Mouse (Mus musculus): ENCODE measurements at regions not wholly inside any gene's neighbourhood (a gene's known extent, or its start where the extent isn't known, plus 50 kb on each side); places are given as distances from the start of the nearest gene placed in this dataset.

- in situ Hi-C loops (cut with MboI, MseI), result no loop called here
Observed at GRCm38 (mm10) chr1:88807901-88808300, 105.9 kb upstream of the Arl4c start.

DNA sequence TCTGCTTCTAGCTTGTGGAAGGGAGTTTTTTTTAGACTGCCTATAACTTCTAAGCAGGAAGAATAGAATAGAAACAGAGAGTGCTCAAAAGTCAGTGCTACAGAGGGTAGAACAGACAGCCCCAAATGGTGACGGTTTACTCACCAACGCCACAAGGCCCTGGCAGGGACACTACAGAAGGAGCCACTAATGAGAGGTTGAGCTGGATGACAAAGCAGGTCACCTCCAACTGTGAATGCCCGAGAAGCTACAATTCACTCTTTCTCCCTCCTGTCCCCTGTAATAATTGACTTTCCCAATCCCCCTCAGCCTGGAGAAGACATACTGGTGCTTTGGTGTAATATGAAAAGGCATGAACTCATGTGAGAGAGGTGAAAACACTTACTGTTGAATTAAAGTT, 106.5 kb upstream of the Arl4c start:
- in situ Hi-C loops (cut with MboI, MseI), result no loop called here

GRCm38 (mm10) chr1:88809756-88810155, 107.7 kb upstream of the Arl4c start:
- in situ Hi-C loops (cut with MboI, MseI), result no loop called here

DNA sequence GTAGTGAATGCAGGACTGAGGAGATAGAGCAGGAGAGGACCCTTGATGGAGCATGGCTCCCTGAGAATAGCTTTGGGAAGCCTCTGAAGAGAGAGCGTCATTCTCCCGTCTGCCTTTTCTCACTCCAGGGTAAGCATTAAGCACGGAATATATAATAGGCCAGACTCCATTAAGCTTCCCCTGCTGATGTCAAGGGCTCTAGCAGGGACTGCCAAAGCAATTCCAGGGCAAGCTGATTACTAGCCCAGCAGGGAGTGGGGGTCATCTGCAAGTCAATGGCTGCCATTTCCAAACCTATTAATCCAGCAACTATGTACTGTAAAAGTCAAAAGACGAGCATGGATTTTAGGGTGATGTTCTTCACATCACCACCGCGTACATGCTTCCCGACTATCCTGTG, 111.2 kb upstream of the Arl4c start:
- in situ Hi-C loops (cut with MboI, MseI), result no loop called here

DNA sequence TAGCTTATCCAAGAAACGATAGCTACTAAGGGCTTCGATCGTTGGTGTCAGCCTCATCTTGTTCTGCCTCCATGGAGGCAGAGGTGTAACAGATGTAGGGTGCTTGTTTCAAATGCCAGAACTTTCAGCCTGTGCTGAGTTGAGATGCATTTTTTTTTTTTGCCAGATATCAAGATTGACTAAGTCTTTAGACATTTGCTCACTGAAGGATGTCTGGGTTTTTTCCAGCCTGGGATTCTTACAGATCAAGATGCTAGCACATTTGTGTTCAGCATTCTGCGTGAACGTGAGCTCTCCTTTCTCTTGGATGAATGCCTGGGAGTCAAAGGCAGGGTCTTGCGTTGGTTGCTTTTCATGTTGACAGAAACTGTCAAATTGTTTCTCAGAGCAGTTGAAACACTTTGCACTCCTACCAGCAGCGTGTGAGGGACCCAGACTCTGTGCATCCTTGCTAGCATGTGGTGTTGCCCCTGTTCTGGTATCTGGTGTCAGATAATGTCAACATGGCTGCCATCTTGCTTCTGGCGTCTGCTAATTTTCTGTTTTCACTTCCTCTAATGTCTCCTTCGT, 114.4 kb upstream of the Arl4c start:
- in situ Hi-C loops (cut with MboI, MseI), result no loop called here

- in situ Hi-C loops (cut with MboI, MseI), result no loop called here
Observed at GRCm38 (mm10) chr1:88825215-88825614, 123.2 kb upstream of the Arl4c start.

DNA sequence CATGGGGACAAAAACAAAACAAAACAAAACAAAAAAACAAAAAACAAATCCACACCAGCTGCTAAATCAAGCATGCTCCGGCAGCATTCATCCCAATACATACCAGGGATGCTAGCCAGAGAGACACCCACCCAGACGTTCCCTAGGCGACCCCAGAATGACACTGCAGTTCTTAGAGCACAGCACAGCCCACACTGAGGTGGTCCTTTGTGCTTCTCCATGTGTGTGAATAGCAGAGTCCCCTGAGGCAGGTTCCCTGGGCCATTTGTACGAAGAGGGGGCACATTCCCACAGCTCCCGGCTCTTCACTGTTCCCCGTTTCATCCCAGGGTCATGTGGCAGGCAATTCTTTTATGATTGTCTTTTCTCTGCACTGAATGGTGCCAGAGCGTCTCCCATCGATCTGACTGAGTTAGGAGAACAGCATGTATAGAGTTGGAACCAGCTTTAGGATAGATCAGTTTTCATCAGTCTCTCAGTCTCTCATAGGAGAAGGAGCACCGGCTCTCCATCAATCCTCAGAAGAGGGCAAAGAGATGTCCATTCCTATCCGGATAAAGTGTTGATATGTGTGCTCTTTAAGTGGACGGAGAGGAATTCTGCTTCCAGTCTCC, 136.7 kb upstream of the Arl4c start:
- in situ Hi-C loops (cut with MboI, MseI), result no loop called here

GRCm38 (mm10) chr1:88839407-88839976, 137.5 kb upstream of the Arl4c start:
- in situ Hi-C loops (cut with MboI, MseI), result no loop called here

DNA sequence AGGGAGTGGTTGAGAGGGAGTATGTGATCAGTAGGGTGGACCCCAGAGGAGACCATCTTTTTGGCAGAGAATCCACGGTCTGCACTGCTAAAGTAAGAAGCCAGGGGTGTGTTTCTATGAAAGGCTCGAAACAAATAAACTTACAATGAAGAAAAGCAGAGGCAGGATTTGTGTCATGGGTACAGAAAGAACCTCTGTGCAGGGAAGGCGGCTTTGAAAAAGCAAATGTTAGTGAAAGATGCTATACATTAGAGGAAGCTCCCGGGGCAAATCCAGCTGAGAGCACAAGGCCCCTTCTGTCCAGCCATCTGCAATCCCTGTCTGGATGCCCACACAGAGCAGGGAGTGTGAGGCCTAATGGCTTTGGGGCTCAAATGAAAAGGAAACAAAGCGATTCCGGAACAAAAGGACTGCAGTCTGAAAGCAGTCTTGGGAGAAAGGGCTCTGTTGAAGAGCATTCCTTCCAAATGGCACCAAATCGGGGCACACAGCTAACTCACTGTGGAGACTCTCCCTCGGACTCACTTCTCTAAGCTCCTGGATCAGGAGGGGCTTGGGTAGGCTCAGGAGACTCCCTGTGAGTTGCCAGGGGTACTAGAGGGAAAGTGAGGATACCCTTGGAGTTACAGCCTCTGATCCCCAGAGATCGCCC, 138.1 kb upstream of the Arl4c start:
- in situ Hi-C loops (cut with MboI, MseI), result no loop called here

DNA sequence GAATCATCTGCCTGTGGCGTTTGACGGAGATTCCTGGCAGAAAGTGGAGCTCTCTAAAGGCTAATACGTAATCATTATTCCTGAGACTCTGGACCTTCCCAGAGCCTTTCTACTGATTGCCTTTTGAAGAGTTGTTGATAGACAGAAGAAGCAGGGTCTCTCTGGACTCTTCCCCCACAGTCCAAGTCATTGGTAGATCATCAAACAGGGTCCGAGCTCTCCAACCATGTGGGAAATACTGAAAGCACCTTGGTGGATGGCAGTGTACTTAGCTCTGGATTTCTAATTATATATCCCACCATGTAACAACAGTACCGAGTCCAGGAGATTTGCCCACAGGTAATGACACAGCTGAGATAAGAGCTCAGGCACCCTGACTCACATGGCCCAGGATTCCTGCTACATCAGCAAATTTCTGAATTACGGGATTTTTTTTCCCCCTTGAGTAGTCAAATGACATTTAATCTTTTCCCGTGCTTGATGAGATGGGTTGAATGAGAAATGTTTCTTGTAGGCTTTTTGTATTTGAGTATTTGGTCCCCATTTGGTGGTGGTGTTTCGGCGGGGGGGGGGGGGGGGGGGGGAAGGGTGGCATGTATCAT, 139.1 kb upstream of the Arl4c start:
- in situ Hi-C loops (cut with MboI, MseI), result no loop called here

DNA sequence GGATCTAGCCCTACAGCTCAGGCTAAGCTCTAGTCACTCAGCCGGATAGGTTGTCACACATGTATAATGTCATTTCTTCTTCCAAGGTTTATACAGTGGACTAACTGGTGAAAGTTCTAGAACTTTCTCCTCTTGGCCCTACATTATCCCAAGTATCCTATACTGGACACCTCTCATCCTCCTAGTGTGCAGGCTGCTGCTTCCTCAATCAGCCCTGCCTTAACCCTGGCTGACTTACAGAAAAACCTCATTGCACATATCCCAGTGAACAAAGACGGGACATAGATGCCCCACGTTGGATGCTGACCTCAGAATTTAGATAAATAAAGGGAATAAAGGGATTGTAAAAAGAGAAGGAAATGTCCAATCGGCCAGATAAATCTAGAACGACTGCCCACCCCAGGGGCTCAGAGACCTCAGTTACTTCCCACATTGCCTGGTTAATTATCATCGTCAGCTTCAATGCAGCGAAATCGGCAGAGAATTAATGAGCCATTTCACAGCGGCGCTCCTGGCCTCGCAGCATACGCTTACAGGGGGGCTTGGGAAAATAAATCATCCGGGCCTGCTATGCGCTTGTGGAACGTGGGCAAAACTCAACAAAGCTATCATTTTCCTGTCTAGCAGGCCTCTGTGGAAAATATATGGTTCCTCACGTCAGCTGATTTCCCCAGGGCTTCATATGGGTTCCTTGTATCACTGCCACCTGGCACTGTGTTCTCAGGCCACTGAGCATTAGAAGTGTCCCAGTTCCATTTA, 145.5 kb upstream of the Arl4c start:
- in situ Hi-C loops (cut with MboI, MseI), result no loop called here

DNA sequence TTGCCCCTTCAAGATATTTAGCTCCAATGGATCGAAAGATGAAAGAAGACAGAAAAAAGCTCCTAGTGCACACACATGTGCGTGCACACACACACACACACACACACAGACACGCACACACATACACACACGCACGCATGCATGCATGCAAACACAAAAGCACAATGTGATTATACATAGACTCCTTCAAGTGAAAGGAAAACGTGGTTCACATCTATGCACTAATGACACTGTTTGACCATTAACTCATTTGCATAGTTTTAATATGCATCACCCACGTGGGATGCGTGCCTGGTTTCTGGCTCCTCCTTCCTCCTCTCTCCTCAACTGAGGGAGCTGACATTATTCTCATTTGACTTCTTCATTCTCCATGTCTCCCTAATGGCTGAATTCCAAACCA, 146.2 kb upstream of the Arl4c start:
- in situ Hi-C loops (cut with MboI, MseI), result no loop called here

GRCm38 (mm10) chr1:88849421-88849820, 147.4 kb upstream of the Arl4c start:
- in situ Hi-C loops (cut with MboI, MseI), result no loop called here

- in situ Hi-C loops (cut with MboI, MseI), result no loop called here
Observed at GRCm38 (mm10) chr1:88851931-88852330, 149.9 kb upstream of the Arl4c start.

DNA sequence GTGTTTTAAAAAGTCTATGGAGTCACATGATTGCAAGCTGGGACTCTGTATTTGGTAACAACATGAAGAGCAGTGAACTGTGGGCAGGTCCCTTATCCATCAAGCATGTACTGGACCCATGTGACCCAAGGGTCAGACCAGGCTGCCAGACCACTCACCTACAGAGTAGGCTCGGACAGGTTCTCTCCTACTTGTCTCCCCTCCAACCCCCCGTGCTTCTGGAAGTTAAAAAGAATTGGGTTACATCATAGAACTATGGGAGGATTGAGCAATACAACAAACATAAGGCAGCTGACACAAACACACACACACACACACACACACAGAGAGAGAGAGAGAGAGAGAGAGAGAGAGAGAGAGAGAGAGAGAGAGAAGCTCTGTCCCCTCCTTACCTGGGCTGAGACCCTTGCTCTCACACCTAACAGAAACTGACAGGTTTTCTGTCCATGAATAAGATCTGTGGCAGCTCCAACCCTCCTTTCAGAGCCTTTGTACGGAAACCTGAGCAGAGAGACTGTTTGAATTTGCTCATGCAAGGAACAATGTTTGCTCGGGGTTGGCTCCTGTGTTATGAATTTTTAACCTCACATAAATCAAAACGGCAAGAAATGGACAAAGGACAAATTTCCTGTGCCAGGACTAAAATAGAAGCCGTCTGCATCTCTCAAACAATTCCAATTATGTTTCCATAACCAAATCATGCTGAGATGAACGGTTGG, 159.0 kb upstream of the Arl4c start:
- in situ Hi-C loops (cut with MboI, MseI), result no loop called here

- in situ Hi-C loops (cut with MboI, MseI), result no loop called here
Observed at GRCm38 (mm10) chr1:88861590-88861935, 159.5 kb upstream of the Arl4c start.

- in situ Hi-C loops (cut with MboI, MseI), result no loop called here
Observed at GRCm38 (mm10) chr1:88865436-88865835, 163.4 kb upstream of the Arl4c start.

GRCm38 (mm10) chr1:88866571-88866970, 164.6 kb upstream of the Arl4c start:
- in situ Hi-C loops (cut with MboI, MseI), result no loop called here

DNA sequence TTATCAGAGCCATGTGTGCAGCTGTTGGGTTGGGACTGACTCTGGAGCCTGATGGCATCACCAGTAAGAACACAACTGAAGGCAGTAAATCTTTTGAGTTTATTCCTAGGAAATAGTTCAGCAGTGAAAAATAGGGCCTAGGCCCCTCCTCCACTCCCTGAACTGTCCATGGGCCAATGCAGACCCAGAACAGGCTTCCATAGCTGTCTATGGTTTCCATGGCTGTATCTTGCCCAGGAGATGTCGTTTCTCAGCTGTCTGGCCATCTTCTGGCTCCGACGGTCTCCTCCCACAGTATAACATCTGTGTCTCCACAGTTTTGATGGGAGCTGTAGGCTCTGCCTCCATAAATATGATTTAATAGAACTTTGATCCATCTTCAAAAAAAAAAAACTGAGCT, 165.1 kb upstream of the Arl4c start:
- in situ Hi-C loops (cut with MboI, MseI), result no loop called here

DNA sequence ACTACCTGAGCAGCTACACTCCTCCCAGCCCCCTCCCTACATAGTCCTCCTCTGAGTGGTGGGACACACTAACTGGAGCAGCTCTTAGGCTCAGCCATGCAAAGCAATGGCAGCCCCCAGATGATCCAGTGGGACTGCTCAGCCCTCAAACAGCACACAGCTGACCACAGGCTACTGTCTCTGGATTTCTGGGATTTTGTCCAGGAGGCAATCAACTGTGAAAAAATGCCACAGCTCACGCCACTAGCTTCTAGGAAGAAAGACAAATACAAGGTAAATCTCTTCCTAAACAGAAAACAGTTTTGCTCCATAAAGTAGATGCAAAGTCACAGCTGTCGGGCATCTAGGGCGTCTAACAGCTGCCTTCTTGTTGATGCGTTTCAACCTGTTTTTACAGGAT, 167.9 kb upstream of the Arl4c start:
- in situ Hi-C loops (cut with MboI, MseI), result no loop called here

GRCm38 (mm10) chr1:88875356-88875755, 173.3 kb upstream of the Arl4c start:
- in situ Hi-C loops (cut with MboI, MseI), result no loop called here
